Mouse (Mus musculus) G1E (cell line): ENCODE measurements around the gene Gucy2e. TPM values are rescaled to one million over a fixed set of nuclear protein-coding genes. Genes with fewer than 3 reads are reported as not detected.
A peak's percentile ranks its signal among the peaks of the same experiment; 100 is the strongest.

Experiments
- ATAC-seq: 2 replicates; pipeline ENCODE4 v1.8.0; 2016; ENCODE audit warnings: mild to moderate bottlenecking; ENCODE audit not compliant: insufficient number of reproducible peaks, poor library complexity, low FRiP score, severe bottlenecking; ENCODE audit errors: extremely low read depth
- DNase-seq: peaks from one replicate; pipeline ENCODE4 v3.0.0; 2012; ENCODE audit warnings: low spot score
- H3K27me3 ChIP-seq: 2 replicates; pipeline ENCODE4 v1.6.1; 2012; ENCODE audit warnings: mild to moderate bottlenecking, low read length, inconsistent platforms; ENCODE audit not compliant: insufficient read depth
- H3K36me3 ChIP-seq: replicated peaks from 2 replicates; pipeline ENCODE3; 2012; ENCODE audit warnings: mild to moderate bottlenecking, inconsistent platforms
- H3K4me1 ChIP-seq: 2 replicates; pipeline ENCODE4 v1.6.1; 2012; ENCODE audit warnings: low read depth, low read length, inconsistent platforms, mixed read lengths; ENCODE audit not compliant: insufficient read depth
- H3K4me3 ChIP-seq: 2 replicates; pipeline ENCODE4 v1.5.1; 2012; ENCODE audit warnings: low read depth, mild to moderate bottlenecking, inconsistent platforms, low read length, moderate library complexity, mixed read lengths
- H3K9me3 ChIP-seq: replicated peaks from 2 replicates; pipeline ENCODE4 v1.6.1; 2012; ENCODE audit warnings: inconsistent platforms
- CTCF ChIP-seq: IDR thresholded peaks from 2 replicates; pipeline ENCODE4 v1.5.1; 2012; ENCODE audit warnings: low read depth, low read length, inconsistent platforms, mixed read lengths
- GATA1 ChIP-seq: IDR thresholded peaks from 2 replicates; pipeline ENCODE4 v1.6.1; 2012; ENCODE audit warnings: borderline replicate concordance, low read length, inconsistent platforms, mixed read lengths
- GATA2 ChIP-seq: IDR thresholded peaks from 2 replicates; pipeline ENCODE4 v1.6.1; 2012; ENCODE audit warnings: low read depth, low read length, inconsistent platforms, borderline replicate concordance
- POLR2AphosphoS5 ChIP-seq: IDR thresholded peaks from 2 replicates; pipeline ENCODE4 v1.6.1; 2012; ENCODE audit warnings: low read depth, low read length, inconsistent platforms; ENCODE audit not compliant: insufficient replicate concordance
- TAL1 ChIP-seq: conservative IDR thresholded peaks from 2 replicates; pipeline ENCODE4 v1.6.1; 2012; ENCODE audit warnings: low read depth, low read length, inconsistent platforms, mixed read lengths
- polyA plus RNA-seq: library from polyadenylated mRNA; stranded (reverse); fragments of >175 nt; gene quantifications from 2 replicates; pipeline ENCODE4 v1.2.3, GENCODE M21; 2012
- total RNA-seq, 2 experiments: library from RNA; stranded (forward) in 1 of 2; stranded (reverse) in 1 of 2; fragments of 200-1000 nt in 1 of 2; fragments of >200 nt in 1 of 2; fragmentation: Nextera tagmentation in 1 of 2; gene quantifications; 2 replicates each; pipeline ENCODE4 v1.2.3; 2014 to 2017

Gene Gucy2e
- total and polyA plus RNA-seq, 3 experiments = 0.05 TPM; not detected in 2

GRCm38 (mm10) chr11:69174722-69175121 is 62.1 kb downstream of the Gucy2e start:
- Histone ChIP-seq H3K27me3 (peaks cover 30% of the 10 kb centered on the region), H3K4me3 (no peak overlapping the region), H3K36me3 (no peaks in the 10 kb centered on the region), H3K9me3 (no peaks in the 10 kb centered on the region), H3K4me1 (no peaks in the 10 kb centered on the region)
- DNase-seq = no peak
- no peak for TF ChIP-seq POLR2AphosphoS5
- no peak for TF ChIP-seq TAL1
- TF ChIP-seq CTCF = no peak
- TF ChIP-seq GATA2 = no peak
- TF ChIP-seq GATA1 = no peak
- ATAC-seq = no peak

GRCm38 (mm10) chr11:69172606-69173005 is 64.2 kb downstream of the Gucy2e start:
- Histone ChIP-seq H3K36me3 (no peaks in the 10 kb centered on the region), H3K4me1 (no peaks in the 10 kb centered on the region), H3K9me3 (no peaks in the 10 kb centered on the region), H3K4me3 (no peak overlapping the region), H3K27me3 (peaks cover 35% of the 10 kb centered on the region)
- TF ChIP-seq CTCF (no peak), POLR2AphosphoS5 (no peak), GATA2 (no peak), TAL1 (no peak), GATA1 (no peak)
- DNase-seq = no peak
- ATAC-seq = no peak

- Histone ChIP-seq H3K4me3 (no peak overlapping the region), H3K4me1 (no peaks in the 10 kb centered on the region), H3K27me3 (peaks cover 37% of the 10 kb centered on the region), H3K9me3 (no peaks in the 10 kb centered on the region), H3K36me3 (no peaks in the 10 kb centered on the region)
- no peak for ATAC-seq
- peak; percentile 68 for DNase-seq
- TF ChIP-seq CTCF = peak; percentile 78
- no peak for TF ChIP-seq POLR2AphosphoS5
These were observed 65.2 kb downstream of the Gucy2e start for GRCm38 (mm10) chr11:69171626-69172025.

- H3K9me3 ChIP-seq = no peaks in the 10 kb centered on the region
- no peak for TF ChIP-seq POLR2AphosphoS5
- TF ChIP-seq GATA2 = no peak
- no peak for TF ChIP-seq GATA1
- no peak for TF ChIP-seq CTCF
- no peak for DNase-seq
- no peak overlapping the region for H3K4me3 ChIP-seq
- H3K36me3 ChIP-seq = no peaks in the 10 kb centered on the region
- H3K27me3 ChIP-seq = peaks cover 32% of the 10 kb centered on the region
- no peak for ATAC-seq
- H3K4me1 ChIP-seq = no peaks in the 10 kb centered on the region
These were observed 67.5 kb downstream of the Gucy2e start for GRCm38 (mm10) chr11:69169313-69169712.

Other genes with a start within 250 kb of the Gucy2e start
Only the 20 nearest of the 21 such genes appear.
- gene Ctc1, start 221.1 kb downstream of the Gucy2e start, total RNA-seq (2014; fragmentation: Nextera tagmentation) = 83.8 and 96.5 TPM in 2 replicates
- gene Ctc1, start 221.1 kb downstream of the Gucy2e start, total RNA-seq (2017) = 15.2 and 19.9 TPM in 2 replicates
- gene Ctc1, start 221.1 kb downstream of the Gucy2e start, polyA plus RNA-seq = 73.4 and 104 TPM in 2 replicates
- 176 and 241 TPM in 2 replicates for gene Aurkb, start 191.4 kb downstream of the Gucy2e start, total RNA-seq (2014; fragmentation: Nextera tagmentation)
- 117 and 133 TPM in 2 replicates for gene Aurkb, start 191.4 kb downstream of the Gucy2e start, total RNA-seq (2017)
- gene Aurkb, start 191.4 kb downstream of the Gucy2e start, polyA plus RNA-seq = 296 TPM in 2 replicates
- gene Borcs6, start 177.3 kb downstream of the Gucy2e start, total RNA-seq (2014; fragmentation: Nextera tagmentation) = 5.3 and 6.4 TPM in 2 replicates
- gene Borcs6, start 177.3 kb downstream of the Gucy2e start, total RNA-seq (2017) = 6.1 and 8.2 TPM in 2 replicates
- gene Borcs6, start 177.3 kb downstream of the Gucy2e start, polyA plus RNA-seq = 25.9 and 37.4 TPM in 2 replicates
- 28.3 and 38.2 TPM in 2 replicates for gene Tmem107, start 166.2 kb downstream of the Gucy2e start, total RNA-seq (2014; fragmentation: Nextera tagmentation)
- 17.2 and 34.2 TPM in 2 replicates for gene Tmem107, start 166.2 kb downstream of the Gucy2e start, total RNA-seq (2017)
- 70.8 and 77.9 TPM in 2 replicates for gene Tmem107, start 166.2 kb downstream of the Gucy2e start, polyA plus RNA-seq
- 98.4 and 104 TPM in 2 replicates for gene Vamp2, start 148.5 kb downstream of the Gucy2e start, total RNA-seq (2014; fragmentation: Nextera tagmentation)
- 4.4 and 5.8 TPM in 2 replicates for gene Vamp2, start 148.5 kb downstream of the Gucy2e start, total RNA-seq (2017)
- gene Vamp2, start 148.5 kb downstream of the Gucy2e start, polyA plus RNA-seq = 31.8 and 32.8 TPM in 2 replicates
- gene Per1, start 141.8 kb downstream of the Gucy2e start, total RNA-seq (2014; fragmentation: Nextera tagmentation) = 55.2 and 55.5 TPM in 2 replicates
- gene Per1, start 141.8 kb downstream of the Gucy2e start, total RNA-seq (2017) = 8.9 TPM in 2 replicates
- gene Per1, start 141.8 kb downstream of the Gucy2e start, polyA plus RNA-seq = 40.6 TPM in 2 replicates
- 0.53 TPM in 1 of 2 replicates, not detected in the other for gene Hes7, start 116.6 kb downstream of the Gucy2e start, total RNA-seq (2014; fragmentation: Nextera tagmentation)
- 0.22 TPM in 1 of 2 replicates, not detected in the other for gene Hes7, start 116.6 kb downstream of the Gucy2e start, total RNA-seq (2017)
- 1.2 and 2.0 TPM in 2 replicates for gene Hes7, start 116.6 kb downstream of the Gucy2e start, polyA plus RNA-seq
- gene 9130213A22Rik, start 114.4 kb downstream of the Gucy2e start, total RNA-seq (2014; fragmentation: Nextera tagmentation) = 1.4 TPM in 2 replicates
- gene 9130213A22Rik, start 114.4 kb downstream of the Gucy2e start, total RNA-seq (2017) = 0.17 and 0.82 TPM in 2 replicates
- gene 9130213A22Rik, start 114.4 kb downstream of the Gucy2e start, polyA plus RNA-seq = 0.10 and 0.25 TPM in 2 replicates
- 1.3 TPM in 1 of 2 replicates, not detected in the other for gene Aloxe3, start 111.1 kb downstream of the Gucy2e start, total RNA-seq (2014; fragmentation: Nextera tagmentation)
- 0.16 TPM in 1 of 2 replicates, not detected in the other for gene Aloxe3, start 111.1 kb downstream of the Gucy2e start, total RNA-seq (2017)
- gene Aloxe3, start 111.1 kb downstream of the Gucy2e start, polyA plus RNA-seq = 0.01 TPM in 1 of 2 replicates, not detected in the other
- gene Alox12b, start 80.0 kb downstream of the Gucy2e start, total RNA-seq (2014; fragmentation: Nextera tagmentation) = not detected in 2 replicates
- gene Alox12b, start 80.0 kb downstream of the Gucy2e start, total RNA-seq (2017) = not detected in 2 replicates
- gene Alox12b, start 80.0 kb downstream of the Gucy2e start, polyA plus RNA-seq = not detected in 2 replicates
- not detected in 2 replicates for gene Alox8, start 39.2 kb downstream of the Gucy2e start, total RNA-seq (2014; fragmentation: Nextera tagmentation)
- gene Alox8, start 39.2 kb downstream of the Gucy2e start, total RNA-seq (2017) = 0.06 and 0.49 TPM in 2 replicates
- not detected in 2 replicates for gene Alox8, start 39.2 kb downstream of the Gucy2e start, polyA plus RNA-seq
- gene Cntrob, start 86.7 kb upstream of the Gucy2e start, total RNA-seq (2014; fragmentation: Nextera tagmentation) = 30.3 and 42.0 TPM in 2 replicates
- gene Cntrob, start 86.7 kb upstream of the Gucy2e start, total RNA-seq (2017) = 19.2 and 26.0 TPM in 2 replicates
- 30.8 and 35.4 TPM in 2 replicates for gene Cntrob, start 86.7 kb upstream of the Gucy2e start, polyA plus RNA-seq
- 138 and 139 TPM in 2 replicates for gene Trappc1, start 86.9 kb upstream of the Gucy2e start, total RNA-seq (2014; fragmentation: Nextera tagmentation)
- gene Trappc1, start 86.9 kb upstream of the Gucy2e start, total RNA-seq (2017) = 116 and 127 TPM in 2 replicates
- gene Trappc1, start 86.9 kb upstream of the Gucy2e start, polyA plus RNA-seq = 7.4 and 10.1 TPM in 2 replicates
- 0.58 and 1.2 TPM in 2 replicates for gene Kcnab3, start 89.2 kb upstream of the Gucy2e start, total RNA-seq (2014; fragmentation: Nextera tagmentation)
- gene Kcnab3, start 89.2 kb upstream of the Gucy2e start, total RNA-seq (2017) = 0.60 and 0.64 TPM in 2 replicates
- 0.27 and 0.33 TPM in 2 replicates for gene Kcnab3, start 89.2 kb upstream of the Gucy2e start, polyA plus RNA-seq
- gene Rnf227, start 103.4 kb upstream of the Gucy2e start, total RNA-seq (2014; fragmentation: Nextera tagmentation) = not detected in 2 replicates
- 0.06 and 0.11 TPM in 2 replicates for gene Rnf227, start 103.4 kb upstream of the Gucy2e start, total RNA-seq (2017)
- not detected in 2 replicates for gene Rnf227, start 103.4 kb upstream of the Gucy2e start, polyA plus RNA-seq
- 120 TPM in 2 replicates for gene Chd3, start 132.4 kb upstream of the Gucy2e start, total RNA-seq (2014; fragmentation: Nextera tagmentation)
- gene Chd3, start 132.4 kb upstream of the Gucy2e start, total RNA-seq (2017) = 55.6 and 71.0 TPM in 2 replicates
- gene Chd3, start 132.4 kb upstream of the Gucy2e start, polyA plus RNA-seq = 183 and 212 TPM in 2 replicates
- 96.2 and 98.4 TPM in 2 replicates for gene Naa38, start 158.5 kb upstream of the Gucy2e start, total RNA-seq (2014; fragmentation: Nextera tagmentation)
- gene Naa38, start 158.5 kb upstream of the Gucy2e start, total RNA-seq (2017) = 171 and 204 TPM in 2 replicates
- 104 and 107 TPM in 2 replicates for gene Naa38, start 158.5 kb upstream of the Gucy2e start, polyA plus RNA-seq
- gene Cyb5d1, start 158.6 kb upstream of the Gucy2e start, total RNA-seq (2014; fragmentation: Nextera tagmentation) = 24.0 and 26.0 TPM in 2 replicates
- 36.0 and 41.5 TPM in 2 replicates for gene Cyb5d1, start 158.6 kb upstream of the Gucy2e start, total RNA-seq (2017)
- gene Cyb5d1, start 158.6 kb upstream of the Gucy2e start, polyA plus RNA-seq = 3.5 and 9.1 TPM in 2 replicates
- 2.6 TPM in 2 replicates for gene Tmem88, start 161.2 kb upstream of the Gucy2e start, total RNA-seq (2014; fragmentation: Nextera tagmentation)
- 0.93 and 1.2 TPM in 2 replicates for gene Tmem88, start 161.2 kb upstream of the Gucy2e start, total RNA-seq (2017)
- gene Tmem88, start 161.2 kb upstream of the Gucy2e start, polyA plus RNA-seq = 2.2 and 3.0 TPM in 2 replicates
- gene Kdm6b, start 176.6 kb upstream of the Gucy2e start, total RNA-seq (2014; fragmentation: Nextera tagmentation) = 145 and 185 TPM in 2 replicates
- 3.9 and 4.8 TPM in 2 replicates for gene Kdm6b, start 176.6 kb upstream of the Gucy2e start, total RNA-seq (2017)
- 104 and 111 TPM in 2 replicates for gene Kdm6b, start 176.6 kb upstream of the Gucy2e start, polyA plus RNA-seq